Mouse (Mus musculus) activated CD4-positive, CD25-positive, alpha-beta regulatory T cell, adult 9 weeks (primary cell): ENCODE measurements around the gene 1700010I14Rik. TPM values are rescaled to one million over a fixed set of nuclear protein-coding genes. Genes with fewer than 3 reads are reported as not detected.

ENCODE experiments used
- polyA plus RNA-seq: library from polyadenylated mRNA; unstranded; fragments of 100-300 nt; shearing (Covaris generic); gene quantifications from one replicate; pipeline ENCODE4 v1.2.1, GENCODE M21; 2017

The 1700010I14Rik gene
- 5.1 TPM for polyA plus RNA-seq

DNA sequence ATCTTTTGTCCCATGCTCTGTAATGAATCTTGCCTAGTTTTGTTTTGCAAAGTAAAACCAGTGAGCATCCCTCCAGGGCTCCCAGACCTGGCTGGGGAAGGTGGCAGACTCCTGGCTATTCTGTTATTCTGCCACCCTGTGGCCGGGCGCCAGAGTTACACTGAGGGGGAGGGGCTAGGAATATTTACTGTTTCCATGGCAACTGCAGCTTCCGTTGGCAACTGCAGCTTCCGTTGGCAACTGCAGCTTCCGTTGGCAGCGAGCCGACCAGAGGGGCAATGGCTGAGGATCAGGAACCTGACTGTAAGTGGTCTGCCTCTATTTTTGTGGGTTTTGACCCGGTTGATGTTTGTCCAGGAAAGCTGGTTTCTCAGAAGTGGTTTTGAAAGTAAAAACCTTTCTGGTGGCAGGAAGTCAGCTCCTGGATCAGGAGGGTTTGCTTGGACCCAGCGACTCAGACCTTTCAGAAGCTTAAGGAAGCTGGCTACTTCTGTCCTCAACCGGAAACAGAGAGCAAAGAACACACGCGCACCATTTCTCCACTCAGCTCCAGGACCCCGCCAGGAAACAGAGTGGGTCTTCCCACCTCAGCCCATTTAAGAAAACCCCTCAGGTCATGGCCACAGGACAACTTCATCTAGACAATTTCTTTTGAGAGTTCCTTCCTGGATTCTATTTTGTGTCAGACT is at the start of gene 1700010I14Rik:
TSS of gene 1700010I14Rik (plus strand) at position 215 of the 689 bp plus-strand sequence.

